Mouse (Mus musculus): ENCODE data around the gene Camk2g. TPM values are rescaled to one million over a fixed set of nuclear protein-coding genes. Genes with fewer than 3 reads are reported as not detected.
A peak's percentile ranks its signal among the peaks of the same experiment; 100 is the strongest.

Gene Camk2g
- polyA plus RNA-seq, 1 experiment, result 30.1 TPM

- TF ChIP-seq POLR2A (IDR thresholded peaks at IDR 0.05; ENCODE audit: insufficient read depth, low read length) (no peak), EP300 (IDR thresholded peaks at IDR 0.05; ENCODE audit: insufficient read depth, low read depth, low read length) (no peak), CTCF (IDR thresholded peaks at IDR 0.05; ENCODE audit: low read depth, low read length) (no peak)
- no peaks in the 10 kb centered on the region for H3K9me3 ChIP-seq (replicated peaks; ENCODE audit: control insufficient read depth, insufficient read depth, low read length, poor library complexity, severe bottlenecking)
- no peaks in the 10 kb centered on the region for H3K27me3 ChIP-seq (ENCODE audit: control insufficient read depth, insufficient read depth, low read length, poor library complexity, severe bottlenecking)
- H3K4me3 ChIP-seq (ENCODE audit: low read depth, low read length), result no peak overlapping the region
- H3K9ac ChIP-seq (ENCODE audit: low read depth, poor library complexity, severe bottlenecking), result no peak overlapping the region
- H3K4me1 ChIP-seq (ENCODE audit: control insufficient read depth, insufficient read depth, low read length), result no peaks in the 10 kb centered on the region
- H3K27ac ChIP-seq (ENCODE audit: insufficient read depth, low read length), result no peak overlapping the region
- no peaks in the 10 kb centered on the region for H3K36me3 ChIP-seq (ENCODE audit: control insufficient read depth, insufficient read depth, low read length, poor library complexity, severe bottlenecking)
Observed at GRCm38 (mm10) chr14:20723006-20723405, 70.9 kb downstream of the Camk2g start.

GRCm38 (mm10) chr14:20721371-20721770 lies 72.5 kb downstream of the Camk2g start:
- no peaks in the 10 kb centered on the region for H3K27me3 ChIP-seq (ENCODE audit: control insufficient read depth, insufficient read depth, low read length, poor library complexity, severe bottlenecking)
- no peak overlapping the region for H3K9ac ChIP-seq (ENCODE audit: low read depth, poor library complexity, severe bottlenecking)
- H3K4me1 ChIP-seq (ENCODE audit: control insufficient read depth, insufficient read depth, low read length), result no peaks in the 10 kb centered on the region
- TF ChIP-seq EP300 (IDR thresholded peaks at IDR 0.05; ENCODE audit: insufficient read depth, low read depth, low read length) (no peak), CTCF (IDR thresholded peaks at IDR 0.05; ENCODE audit: low read depth, low read length) (no peak), POLR2A (IDR thresholded peaks at IDR 0.05; ENCODE audit: insufficient read depth, low read length) (no peak)
- H3K36me3 ChIP-seq (ENCODE audit: control insufficient read depth, insufficient read depth, low read length, poor library complexity, severe bottlenecking), result no peaks in the 10 kb centered on the region
- no peaks in the 10 kb centered on the region for H3K9me3 ChIP-seq (replicated peaks; ENCODE audit: control insufficient read depth, insufficient read depth, low read length, poor library complexity, severe bottlenecking)
- no peak overlapping the region for H3K4me3 ChIP-seq (ENCODE audit: low read depth, low read length)
- no peak overlapping the region for H3K27ac ChIP-seq (ENCODE audit: insufficient read depth, low read length)

DNA sequence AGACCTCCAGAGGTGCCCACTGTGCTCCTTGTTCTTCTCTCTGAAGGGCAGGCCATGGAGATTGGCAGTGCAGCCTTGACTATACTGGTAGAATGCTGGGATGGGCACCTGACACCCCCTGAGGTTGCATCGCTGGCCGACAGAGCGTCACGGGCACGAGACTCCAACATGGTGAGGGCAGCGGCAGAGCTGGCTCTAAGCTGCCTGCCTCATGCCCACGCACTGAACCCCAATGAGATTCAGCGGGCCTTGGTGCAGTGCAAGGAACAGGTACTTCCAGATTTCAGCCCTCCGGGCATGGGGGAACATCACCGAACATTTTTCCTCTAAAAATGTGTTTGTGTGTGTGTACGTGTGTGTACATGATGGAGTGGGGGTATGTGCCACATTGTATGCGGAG lies 74.1 kb downstream of the Camk2g start:
- H3K9me3 ChIP-seq (replicated peaks; ENCODE audit: control insufficient read depth, insufficient read depth, low read length, poor library complexity, severe bottlenecking), result no peaks in the 10 kb centered on the region
- no peaks in the 10 kb centered on the region for H3K4me1 ChIP-seq (ENCODE audit: control insufficient read depth, insufficient read depth, low read length)
- H3K27me3 ChIP-seq (ENCODE audit: control insufficient read depth, insufficient read depth, low read length, poor library complexity, severe bottlenecking), result no peaks in the 10 kb centered on the region
- no peak overlapping the region for H3K4me3 ChIP-seq (ENCODE audit: low read depth, low read length)
- H3K27ac ChIP-seq (ENCODE audit: insufficient read depth, low read length), result no peak overlapping the region
- no peaks in the 10 kb centered on the region for H3K36me3 ChIP-seq (ENCODE audit: control insufficient read depth, insufficient read depth, low read length, poor library complexity, severe bottlenecking)
- TF ChIP-seq POLR2A (IDR thresholded peaks at IDR 0.05; ENCODE audit: insufficient read depth, low read length) (no peak), CTCF (IDR thresholded peaks at IDR 0.05; ENCODE audit: low read depth, low read length) (no peak), EP300 (IDR thresholded peaks at IDR 0.05; ENCODE audit: insufficient read depth, low read depth, low read length) (no peak)
- no peak overlapping the region for H3K9ac ChIP-seq (ENCODE audit: low read depth, poor library complexity, severe bottlenecking)

DNA sequence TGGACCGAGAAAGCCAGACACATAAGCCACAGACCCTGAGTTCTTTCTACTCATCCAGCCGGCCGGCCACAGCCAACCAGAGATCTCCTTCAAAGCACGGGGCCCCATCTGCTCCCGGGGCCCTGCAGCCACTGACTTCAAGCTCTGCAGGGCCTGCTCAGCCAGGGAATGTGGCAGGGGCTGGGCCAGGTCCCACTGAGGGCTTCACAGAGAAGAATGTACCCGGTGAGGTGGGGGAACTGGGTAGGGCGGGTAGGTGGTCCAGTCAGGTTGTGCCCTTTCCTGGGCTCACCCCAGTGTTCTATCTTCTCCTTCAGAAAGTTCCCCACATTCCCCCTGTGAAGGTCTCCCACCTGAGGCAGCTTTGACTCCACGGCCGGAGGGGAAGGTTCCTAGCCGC lies 75.4 kb downstream of the Camk2g start:
- Histone ChIP-seq H3K9ac (ENCODE audit: low read depth, poor library complexity, severe bottlenecking) (no peak overlapping the region), H3K27me3 (ENCODE audit: control insufficient read depth, insufficient read depth, low read length, poor library complexity, severe bottlenecking) (no peaks in the 10 kb centered on the region), H3K9me3 (replicated peaks; ENCODE audit: control insufficient read depth, insufficient read depth, low read length, poor library complexity, severe bottlenecking) (no peaks in the 10 kb centered on the region), H3K4me3 (ENCODE audit: low read depth, low read length) (no peak overlapping the region), H3K4me1 (ENCODE audit: control insufficient read depth, insufficient read depth, low read length) (no peaks in the 10 kb centered on the region), H3K27ac (ENCODE audit: insufficient read depth, low read length) (no peak overlapping the region), H3K36me3 (ENCODE audit: control insufficient read depth, insufficient read depth, low read length, poor library complexity, severe bottlenecking) (no peaks in the 10 kb centered on the region)
- no peak for TF ChIP-seq EP300 (IDR thresholded peaks at IDR 0.05; ENCODE audit: insufficient read depth, low read depth, low read length)

- no peaks in the 10 kb centered on the region for H3K36me3 ChIP-seq (ENCODE audit: control insufficient read depth, insufficient read depth, low read length, poor library complexity, severe bottlenecking)
- peak overlapping the region; percentile 42 for H3K4me3 ChIP-seq (ENCODE audit: low read depth, low read length)
- H3K27ac ChIP-seq (ENCODE audit: insufficient read depth, low read length), result no peak overlapping the region
- no peaks in the 10 kb centered on the region for H3K4me1 ChIP-seq (ENCODE audit: control insufficient read depth, insufficient read depth, low read length)
- H3K9ac ChIP-seq (ENCODE audit: low read depth, poor library complexity, severe bottlenecking), result peak overlapping the region; percentile 34; the same call in 1 of the 2 replicates
- H3K27me3 ChIP-seq (ENCODE audit: control insufficient read depth, insufficient read depth, low read length, poor library complexity, severe bottlenecking), result no peaks in the 10 kb centered on the region
- TF ChIP-seq POLR2A (IDR thresholded peaks at IDR 0.05; ENCODE audit: insufficient read depth, low read length) (no peak), CTCF (IDR thresholded peaks at IDR 0.05; ENCODE audit: low read depth, low read length) (no peak), EP300 (IDR thresholded peaks at IDR 0.05; ENCODE audit: insufficient read depth, low read depth, low read length) (no peak)
- no peaks in the 10 kb centered on the region for H3K9me3 ChIP-seq (replicated peaks; ENCODE audit: control insufficient read depth, insufficient read depth, low read length, poor library complexity, severe bottlenecking)
Observed at GRCm38 (mm10) chr14:20713832-20714231, 80.1 kb downstream of the Camk2g start.

- Histone ChIP-seq H3K27ac (ENCODE audit: insufficient read depth, low read length) (no peak overlapping the region), H3K9me3 (replicated peaks; ENCODE audit: control insufficient read depth, insufficient read depth, low read length, poor library complexity, severe bottlenecking) (no peaks in the 10 kb centered on the region), H3K36me3 (ENCODE audit: control insufficient read depth, insufficient read depth, low read length, poor library complexity, severe bottlenecking) (no peaks in the 10 kb centered on the region), H3K9ac (ENCODE audit: low read depth, poor library complexity, severe bottlenecking) (peak overlapping the region; percentile 75; the same call in 1 of the 2 replicates), H3K4me3 (ENCODE audit: low read depth, low read length) (peak overlapping the region; percentile 75), H3K4me1 (ENCODE audit: control insufficient read depth, insufficient read depth, low read length) (no peaks in the 10 kb centered on the region), H3K27me3 (ENCODE audit: control insufficient read depth, insufficient read depth, low read length, poor library complexity, severe bottlenecking) (no peaks in the 10 kb centered on the region)
- TF ChIP-seq POLR2A (IDR thresholded peaks at IDR 0.05; ENCODE audit: insufficient read depth, low read length) (no peak), CTCF (IDR thresholded peaks at IDR 0.05; ENCODE audit: low read depth, low read length) (no peak), EP300 (IDR thresholded peaks at IDR 0.05; ENCODE audit: insufficient read depth, low read depth, low read length) (no peak)
Observed at GRCm38 (mm10) chr14:20708239-20708638, 85.6 kb downstream of the Camk2g start.
